Mouse (Mus musculus) embryonic facial prominence, embryonic 12.5 days (tissue): ENCODE measurements around the gene Zbed4. TPM values are rescaled to one million over a fixed set of nuclear protein-coding genes. Genes with fewer than 3 reads are reported as not detected.

Experiments used
- ATAC-seq: fragments of 200-750 bp; cut with Nextera tagmentation; 2 replicates; pipeline ENCODE4 v1.8.0; 2017; ENCODE audit not compliant: insufficient number of reproducible peaks, insufficient read depth, low FRiP score, low TSS enrichment
- H3K27ac ChIP-seq: fragments of 300-500 bp; sonication (generic); 2 replicates; pipeline ENCODE4 v1.5.1; 2016; ENCODE audit warnings: mild to moderate bottlenecking
- H3K27me3 ChIP-seq: fragments of 300-500 bp; sonication (generic); 2 replicates; pipeline ENCODE4 v1.6.1; 2016; ENCODE audit warnings: mild to moderate bottlenecking, moderate library complexity
- H3K36me3 ChIP-seq: fragments of 300-500 bp; sonication (generic); 2 replicates; pipeline ENCODE4 v1.6.1; 2016; ENCODE audit warnings: mild to moderate bottlenecking
- H3K4me1 ChIP-seq: fragments of 300-500 bp; sonication (generic); 2 replicates; pipeline ENCODE4 v1.6.1; 2016
- H3K4me2 ChIP-seq: fragments of 300-500 bp; sonication (generic); replicated peaks from 2 replicates; pipeline ENCODE4 v1.6.1; 2016; ENCODE audit warnings: mild to moderate bottlenecking, moderate library complexity
- H3K4me3 ChIP-seq: fragments of 300-500 bp; sonication (generic); 2 replicates; pipeline ENCODE4 v1.5.1; 2016; ENCODE audit warnings: mild to moderate bottlenecking
- H3K9ac ChIP-seq: fragments of 300-500 bp; sonication (generic); 2 replicates; pipeline ENCODE4 v1.6.1; 2016; ENCODE audit warnings: mild to moderate bottlenecking, moderate library complexity
- H3K9me3 ChIP-seq: fragments of 300-500 bp; sonication (generic); 2 replicates; pipeline ENCODE4 v1.6.1; 2016; ENCODE audit warnings: mild to moderate bottlenecking, moderate library complexity
- WGBS: fragments of 180-500 bp; shearing (Covaris S2); methylation state at CpG from one replicate; pipeline ENCODE4 v1.1.7; 2016; 5-methylcytosine and 5-hydroxymethylcytosine counted together
- polyA plus RNA-seq: library from polyadenylated mRNA; unstranded; fragments of >200 nt; fragmentation: Nextera tagmentation; extraction: Ambion mirVana; gene quantifications from 2 replicates; pipeline ENCODE4 v1.2.1, GENCODE M21; 2016

The Zbed4 gene
- polyA plus RNA-seq, 1 experiment from 2014 or later: 24.5 TPM

GRCm38 (mm10) chr15:88814411-88815047 lies 63.1 kb downstream of the Zbed4 start:
- Histone ChIP-seq H3K4me3 (no peak overlapping the region), H3K4me2 (no peak overlapping the region), H3K9ac (no peak overlapping the region), H3K27me3 (no peaks in the 10 kb centered on the region), H3K4me1 (peaks cover 5% of the 10 kb centered on the region; the same call in 1 of the 2 replicates), H3K9me3 (no peaks in the 10 kb centered on the region), H3K36me3 (peaks cover 45% of the 10 kb centered on the region), H3K27ac (no peak overlapping the region)
- no peak for ATAC-seq
- WGBS: 95% methylated on average over 11 of the region's 11 CpGs

- 91% methylated on average over 6 of the region's 6 CpGs for WGBS
These were observed 63.8 kb downstream of the Zbed4 start for GRCm38 (mm10) chr15:88815196-88815700.

GRCm38 (mm10) chr15:88819026-88819905 lies 67.8 kb downstream of the Zbed4 start, which contains the start of the genes Alg12 and Creld2:
Gene Alg12, minus strand, starts transcription at chr15:88819318.
Gene Creld2, plus strand, starts transcription at chr15:88819646.
- WGBS: under 1% methylated on average over 87 of the region's 88 CpGs
- no peaks in the 10 kb centered on the region for H3K9me3 ChIP-seq
- peak within 1 kb of the TSS; percentile 85 for H3K9ac ChIP-seq
- H3K27me3 ChIP-seq: no peaks in the 10 kb centered on the region
- ATAC-seq: peak; percentile 97
- peak within 1 kb of the TSS; percentile 93 for H3K4me3 ChIP-seq
- H3K27ac ChIP-seq: peak within 1 kb of the TSS; percentile 61; the same call in 1 of the 2 replicates
- peak within 1 kb of the TSS; percentile 91 for H3K4me2 ChIP-seq
- peaks cover 47% of the 10 kb centered on the region for H3K36me3 ChIP-seq
- H3K4me1 ChIP-seq: peaks cover 18% of the 10 kb centered on the region

More at GRCm38 (mm10) chr15:88815196-88815700, 63.8 kb downstream of the Zbed4 start:
- Histone ChIP-seq H3K36me3 (peaks cover 39% of the 10 kb centered on the region), H3K4me1 (peaks cover 9% of the 10 kb centered on the region), H3K27ac (no peak overlapping the region), H3K4me3 (no peak overlapping the region), H3K4me2 (no peak overlapping the region), H3K9ac (no peak overlapping the region), H3K9me3 (no peaks in the 10 kb centered on the region), H3K27me3 (no peaks in the 10 kb centered on the region)
- no peak for ATAC-seq

- Histone ChIP-seq H3K9ac (peak overlapping the region; percentile 85), H3K4me3 (peak overlapping the region; percentile 93), H3K36me3 (peaks cover 47% of the 10 kb centered on the region), H3K4me2 (peak overlapping the region; percentile 91), H3K27ac (no peak overlapping the region), H3K27me3 (no peaks in the 10 kb centered on the region), H3K9me3 (no peaks in the 10 kb centered on the region), H3K4me1 (peaks cover 18% of the 10 kb centered on the region)
- WGBS: 2% methylated on average over 23 of the region's 23 CpGs
- ATAC-seq: no peak
These were observed 68.4 kb downstream of the Zbed4 start for GRCm38 (mm10) chr15:88819906-88820303.

GRCm38 (mm10) chr15:88821403-88821802 lies 69.9 kb downstream of the Zbed4 start:
- Histone ChIP-seq H3K4me1 (peaks cover 18% of the 10 kb centered on the region), H3K4me3 (no peak overlapping the region), H3K36me3 (peaks cover 51% of the 10 kb centered on the region), H3K9ac (peak overlapping the region; percentile 10; the same call in 1 of the 2 replicates), H3K4me2 (peak overlapping the region; percentile 91; the same call in 1 of the 2 replicates), H3K9me3 (no peaks in the 10 kb centered on the region), H3K27me3 (no peaks in the 10 kb centered on the region), H3K27ac (no peak overlapping the region)
- ATAC-seq: no peak
- WGBS: 89% methylated on average over 7 of the region's 7 CpGs

- H3K27ac ChIP-seq: no peak overlapping the region
- ATAC-seq: no peak
- WGBS: 93% methylated on average over 7 of the region's 7 CpGs
- no peak overlapping the region for H3K9ac ChIP-seq
- no peaks in the 10 kb centered on the region for H3K27me3 ChIP-seq
- peaks cover 53% of the 10 kb centered on the region for H3K36me3 ChIP-seq
- no peak overlapping the region for H3K4me2 ChIP-seq
- H3K4me1 ChIP-seq: peaks cover 18% of the 10 kb centered on the region
- no peak overlapping the region for H3K4me3 ChIP-seq
- H3K9me3 ChIP-seq: no peaks in the 10 kb centered on the region
These were observed 71.1 kb downstream of the Zbed4 start for GRCm38 (mm10) chr15:88822513-88822912.

GRCm38 (mm10) chr15:88823376-88823775 lies 71.9 kb downstream of the Zbed4 start:
- no peak for ATAC-seq
- H3K4me1 ChIP-seq: peaks cover 16% of the 10 kb centered on the region
- H3K4me3 ChIP-seq: no peak overlapping the region
- peaks cover 53% of the 10 kb centered on the region for H3K36me3 ChIP-seq
- H3K4me2 ChIP-seq: no peak overlapping the region
- no peaks in the 10 kb centered on the region for H3K27me3 ChIP-seq
- no peak overlapping the region for H3K9ac ChIP-seq
- H3K9me3 ChIP-seq: no peaks in the 10 kb centered on the region
- WGBS: 88% methylated on average over 5 of the region's 5 CpGs
- no peak overlapping the region for H3K27ac ChIP-seq

- no peaks in the 10 kb centered on the region for H3K9me3 ChIP-seq
- no peak for ATAC-seq
- no peak overlapping the region for H3K9ac ChIP-seq
- WGBS: 88% methylated on average over 6 of the region's 6 CpGs
- H3K4me1 ChIP-seq: no peaks in the 10 kb centered on the region; the same call in 1 of the 2 replicates
- H3K36me3 ChIP-seq: peaks cover 42% of the 10 kb centered on the region
- no peaks in the 10 kb centered on the region for H3K27me3 ChIP-seq
- no peak overlapping the region for H3K4me2 ChIP-seq
- H3K4me3 ChIP-seq: no peak overlapping the region
- H3K27ac ChIP-seq: no peak overlapping the region
These were observed 76.0 kb downstream of the Zbed4 start for GRCm38 (mm10) chr15:88827466-88827865.

- no peak; the same call in 1 of the 2 replicates for ATAC-seq
- no peaks in the 10 kb centered on the region for H3K27me3 ChIP-seq
- no peaks in the 10 kb centered on the region for H3K9me3 ChIP-seq
- 28% methylated on average over 9 of the region's 9 CpGs for WGBS
- peaks cover 35% of the 10 kb centered on the region for H3K36me3 ChIP-seq
- H3K4me3 ChIP-seq: no peak overlapping the region
- no peak overlapping the region for H3K9ac ChIP-seq
- no peak overlapping the region for H3K4me2 ChIP-seq
- no peak overlapping the region for H3K27ac ChIP-seq
- no peaks in the 10 kb centered on the region; the same call in 1 of the 2 replicates for H3K4me1 ChIP-seq
These were observed 76.7 kb downstream of the Zbed4 start for GRCm38 (mm10) chr15:88827991-88828799.

- Histone ChIP-seq H3K4me1 (no peaks in the 10 kb centered on the region; the same call in 1 of the 2 replicates), H3K9me3 (no peaks in the 10 kb centered on the region), H3K4me2 (no peak overlapping the region), H3K27me3 (no peaks in the 10 kb centered on the region), H3K9ac (no peak overlapping the region), H3K4me3 (no peak overlapping the region), H3K36me3 (peaks cover 26% of the 10 kb centered on the region), H3K27ac (no peak overlapping the region)
- WGBS: 61% methylated on average over 17 of the region's 17 CpGs
- ATAC-seq: peak; percentile 86
These were observed 77.6 kb downstream of the Zbed4 start for GRCm38 (mm10) chr15:88828800-88829705.
